ENCODE assay signal across 11 mouse cellular contexts in genomic region chr10:22391616-22392015, GRCm38 (mm10). TPM values are rescaled to one million over a fixed set of nuclear protein-coding genes. Genes with fewer than 3 reads are reported as not detected.
A peak's percentile ranks its signal among the peaks of the same experiment; 100 is the strongest.
DNase-seq lines count a peak whose midpoint lies in the region; TF ChIP-seq lines count a peak whose summit lies in the region.
"Not testable (repeated sequence)": the region's sequence is repeated elsewhere in the genome, so short reads cannot be mapped to it uniquely, and the experiment has no call there.
"Had no signal": no experiment of that assay in that cellular context is flagged by ENCODE, and none has a peak within 500 bp of the region (broad histone marks: within the 10 kb centered on the region; RNA-seq: fewer than 3 reads in every experiment).

No protein-coding gene starts in this region.

- peak; percentile 48 for DNase-seq in 416B (ENCODE audit: low read depth)
- peak; percentile 11 for DNase-seq in CD4-positive helper T cell, adult 2 months (ENCODE audit: low read depth, low spot score)
- DNase-seq in CD4-positive, CD25-positive, alpha-beta regulatory T cell, adult 2 months (ENCODE audit: low read depth, low spot score), result peak; percentile 7
- DNase-seq in CH12.LX (ENCODE audit: extremely low read depth), result peak; percentile 50
- DNase-seq in induced T-regulatory cell, adult 2 months (ENCODE audit: low read depth), result peak; percentile 39

- in situ Hi-C loops in CH12.LX (cut with MboI; ENCODE audit: low pct_ligation_motif_present, low pct_unique_long_range_greater_than_20kb, low sequenced_read_pairs), result not testable (repeated sequence)

- H3K4me1 ChIP-seq in CH12.LX (ENCODE audit: control insufficient read depth in 1 of 2, insufficient read depth in 2 of 2), result not testable (repeated sequence)

- TF ChIP-seq POLR2A in CH12.LX (IDR thresholded peaks at IDR 0.05; ENCODE audit: low read depth, low read length), result not testable (repeated sequence)

- not testable (repeated sequence) for H3K27ac ChIP-seq in CH12.LX (ENCODE audit: insufficient read depth, low read depth)

- not testable (repeated sequence) for H3K4me2 ChIP-seq in CH12.LX (ENCODE audit: insufficient read depth, low read depth, poor library complexity, severe bottlenecking)

- 0 out of 2 replicates have a peak, but pooled peaks have one; percentile 38 for TF ChIP-seq EP300 in CH12.LX (IDR thresholded peaks at IDR 0.05; ENCODE audit: low read length)

- not testable (repeated sequence) for TF ChIP-seq RAD21 in CH12.LX (IDR thresholded peaks at IDR 0.05; ENCODE audit: low read depth, low read length)

- not testable (repeated sequence) for H3K9ac ChIP-seq in CH12.LX (ENCODE audit: insufficient read depth, low read depth)

- dilution Hi-C loops in CH12.LX (cut with MboI; ENCODE audit: extremely low pct_ligation_motif_present, extremely low pct_unique_long_range_greater_than_20kb, low sequenced_read_pairs), result not testable (repeated sequence)

- not testable (repeated sequence) for H3K4me3 ChIP-seq in CH12.LX (replicated peaks in 1 of 3; ENCODE audit: low read depth in 2 of 3, low read length in 2 of 3, poor library complexity in 1 of 3)

- not testable (repeated sequence) for H3K36me3 ChIP-seq in CH12.LX (replicated peaks in 1 of 2; ENCODE audit: control insufficient read depth in 1 of 2, insufficient read depth in 1 of 2, low read length in 1 of 2)

- not testable (repeated sequence) for H3K9me3 ChIP-seq in CH12.LX (replicated peaks; ENCODE audit: low read length)

- not testable (repeated sequence) for TF ChIP-seq CTCF in CH12.LX (conservative IDR thresholded peaks at IDR 0.05 in 1 of 2, IDR thresholded peaks at IDR 0.05 in 1 of 2; ENCODE audit: low read depth in 2 of 2, low read length in 2 of 2)

- H3K79me2 ChIP-seq in CH12.LX (replicated peaks; ENCODE audit: control insufficient read depth, extremely low read depth, insufficient read depth, poor library complexity, severe bottlenecking), result not testable (repeated sequence)

- not testable (repeated sequence) for H3K27me3 ChIP-seq in CH12.LX (replicated peaks)

TF ChIP-seq in CH12.LX, 34 proteins besides CTCF, POLR2A, EP300 and RAD21:
- TF ChIP-seq MAFK (IDR thresholded peaks at IDR 0.05; ENCODE audit: insufficient replicate concordance, low read length) (peak; percentile 75; the same call in 1 of the 2 replicates), IRF4 (IDR thresholded peaks at IDR 0.05; ENCODE audit: low read depth, low read length) (peak; percentile 69), BHLHE40 (IDR thresholded peaks at IDR 0.05; ENCODE audit: low read depth, low read length) (peak; percentile 37; the same call in 1 of the 2 replicates), JUN (IDR thresholded peaks at IDR 0.05; ENCODE audit: insufficient read depth, low read depth, low read length) (peak; percentile 24; the same call in 1 of the 2 replicates)

RNA-seq across cellular contexts. Expression of gene Raet1d, which starts 31.3 kb away (rescaled TPM):
- 2.7 and 3.3 TPM in 2 replicates for total RNA-seq in CH12.LX (2012; rRNA removed)
- total RNA-seq in CH12.LX (2014; rRNA removed), result 17.5 and 18.8 TPM in 2 replicates
- polyA plus RNA-seq in CH12.LX (2012; ENCODE audit: insufficient read length, low read depth), result 14.9 and 15.3 TPM in 2 replicates
- total RNA-seq: adrenal gland, adult 18-20 months; adrenal gland, adult 8-10 months; adrenal gland, postnatal 36 days; G1E had no signal
- polyA plus RNA-seq: adrenal gland, adult 2 months; cerebellum, adult 2 months; G1E had no signal
